11 mouse cellular contexts compared by ENCODE assay signal in the genomic region with DNA sequence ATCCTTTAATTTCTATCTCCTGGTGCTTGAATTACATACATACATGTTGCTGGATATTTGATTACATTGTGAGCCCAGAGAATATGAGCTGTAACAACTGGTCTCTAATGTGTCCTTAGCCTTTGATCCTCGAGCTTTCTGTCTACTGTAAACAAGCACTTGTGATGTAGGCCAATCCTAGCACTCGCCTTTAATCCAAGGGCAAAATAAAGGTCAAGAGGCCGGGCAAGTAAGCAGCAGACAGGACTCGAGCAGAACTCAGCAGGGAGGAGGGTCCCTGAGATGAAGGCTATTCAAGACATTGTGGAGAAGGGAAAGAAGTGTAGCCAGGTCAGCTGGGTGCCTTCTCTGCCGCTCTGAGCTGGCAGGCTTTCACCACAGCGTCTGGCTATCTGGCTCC. TPM values are rescaled to one million over a fixed set of nuclear protein-coding genes. Genes with fewer than 3 reads are reported as not detected.
A peak's percentile ranks its signal among the peaks of the same experiment; 100 is the strongest.
DNase-seq lines count a peak whose midpoint lies in the region; ATAC-seq and TF ChIP-seq lines count a peak whose summit lies in the region.
"Had no signal": no experiment of that assay in that cellular context is flagged by ENCODE, and none has a peak within 500 bp of the region (broad histone marks: within the 10 kb centered on the region; RNA-seq: fewer than 3 reads in every experiment).

No protein-coding gene starts in this region.

- no peaks in the 10 kb centered on the region for H3K36me3 ChIP-seq in lung, embryonic 16.5 days (ENCODE audit: control insufficient read depth, insufficient read depth, low read length)
- no peaks in the 10 kb centered on the region for H3K36me3 ChIP-seq in small intestine, adult 2 months (ENCODE audit: control insufficient read depth, insufficient read depth, low read length)
- H3K36me3 ChIP-seq in forebrain, embryonic 14.5 days (ENCODE audit: control insufficient read depth, insufficient read depth, low read length): no peaks in the 10 kb centered on the region

- peaks cover 17% of the 10 kb centered on the region for H3K4me1 ChIP-seq in lung, embryonic 16.5 days (replicated peaks; ENCODE audit: control insufficient read depth, insufficient read depth, low read length)
- peaks cover 16% of the 10 kb centered on the region; the same call in 1 of the 2 replicates for H3K4me1 ChIP-seq in small intestine, adult 2 months (ENCODE audit: control insufficient read depth, insufficient read depth, insufficient read length, low read length)
- peaks cover 5% of the 10 kb centered on the region; the same call in 1 of the 2 replicates for H3K4me1 ChIP-seq in forebrain, embryonic 14.5 days (ENCODE audit: control insufficient read depth, insufficient read depth, low read length)

- TF ChIP-seq POLR2A in small intestine, adult 2 months (IDR thresholded peaks at IDR 0.05; ENCODE audit: low read depth, low read length): no peak

- no peak for ATAC-seq in lung, embryonic 16.5 days (ENCODE audit: low read depth)
- ATAC-seq in forebrain, embryonic 14.5 days: no peak

- no peaks in the 10 kb centered on the region for H3K9me3 ChIP-seq in lung, embryonic 16.5 days (ENCODE audit: control insufficient read depth, low read length)
- no peaks in the 10 kb centered on the region for H3K9me3 ChIP-seq in forebrain, embryonic 14.5 days (replicated peaks; ENCODE audit: control insufficient read depth, low read length)

- no peaks in the 10 kb centered on the region for H3K27me3 ChIP-seq in lung, embryonic 16.5 days (ENCODE audit: control insufficient read depth, insufficient read depth, low read depth, low read length)
- no peaks in the 10 kb centered on the region for H3K27me3 ChIP-seq in small intestine, adult 2 months (ENCODE audit: control insufficient read depth, insufficient read depth, low read length)
- no peaks in the 10 kb centered on the region for H3K27me3 ChIP-seq in forebrain, embryonic 14.5 days (replicated peaks; ENCODE audit: control insufficient read depth, insufficient read depth, low read length)

- DNase-seq in adrenal gland, postnatal 14 days: peak; percentile 10
- no peak for DNase-seq in adrenal gland, adult 18-20 months (ENCODE audit: low spot score in 2 of 2)
- no peak for DNase-seq in lung, postnatal 25 days (ENCODE audit: low spot score)
- peak; percentile 41 for DNase-seq in kidney, adult 11 months
- no peak for DNase-seq in forebrain, embryonic 14.5 days (ENCODE audit: low spot score)
- DNase-seq in layer of hippocampus, adult 9-11 months: no peak
- DNase-seq: adrenal gland, postnatal 25 days; cerebellum, adult 2 months; thymus, postnatal 14 days had no signal

- TF ChIP-seq CTCF in small intestine, adult 2 months (IDR thresholded peaks at IDR 0.05; ENCODE audit: extremely low read depth, insufficient read length, insufficient replicate concordance, low read depth, low read length): no peak

- no peak overlapping the region for H3K9ac ChIP-seq in lung, embryonic 16.5 days (ENCODE audit: low read length)
- no peak overlapping the region for H3K9ac ChIP-seq in forebrain, embryonic 14.5 days (ENCODE audit: low read length)

- H3K4me2 ChIP-seq in lung, embryonic 16.5 days (ENCODE audit: low read depth, low read length): no peak overlapping the region
- no peak overlapping the region for H3K4me2 ChIP-seq in forebrain, embryonic 14.5 days (ENCODE audit: low read length)

- H3K27ac ChIP-seq in lung, embryonic 16.5 days (ENCODE audit: low read length): peak overlapping the region; percentile 41
- H3K27ac ChIP-seq in small intestine, adult 2 months (ENCODE audit: insufficient read depth, low read depth, low read length): peak overlapping the region; percentile 85
- H3K27ac ChIP-seq in forebrain, embryonic 14.5 days (ENCODE audit: low read depth, low read length): no peak overlapping the region

- H3K4me3 ChIP-seq in lung, embryonic 16.5 days (ENCODE audit: low read length): no peak overlapping the region
- peak overlapping the region; percentile 1; the same call in 1 of the 2 replicates for H3K4me3 ChIP-seq in small intestine, adult 2 months (ENCODE audit: low read depth, low read length)
- no peak overlapping the region for H3K4me3 ChIP-seq in forebrain, embryonic 14.5 days (ENCODE audit: low read depth, low read length)

- WGBS in lung, embryonic 16.5 days: 20% methylated on average over 6 of the region's 6 CpGs
- 20% methylated on average over 6 of the region's 6 CpGs for WGBS in small intestine, adult 2 months
- WGBS in forebrain, embryonic 14.5 days: 19% methylated on average over 6 of the region's 6 CpGs

RNA-seq across cellular contexts. Expression of a gene that starts 4.8 kb away (rescaled TPM):
- total RNA-seq in adrenal gland, postnatal 14 days (2021): 36.7 and 43.8 TPM in 2 replicates
- 10 to 100 TPM; 31.1 to 44.3 TPM for total RNA-seq in adrenal gland, adult 18-20 months (2021)
- polyA plus RNA-seq in lung, embryonic 16.5 days (2015; fragmentation: Nextera tagmentation; extraction: Ambion mirVana): 17.1 and 20.5 TPM in 2 replicates
- 3.0 and 7.1 TPM in 2 replicates for polyA plus RNA-seq in small intestine, adult 2 months (2012; rRNA removed)
- polyA plus RNA-seq in forebrain, embryonic 14.5 days (2014; fragmentation: Nextera tagmentation; extraction: Ambion mirVana): 12.2 and 15.7 TPM in 2 replicates

Comparison
In these comparisons a context has a peak if more than half of its experiments do, and no peak if none do; other contexts are left out.
1. DNase-seq: peak in adrenal gland, postnatal 14 days (single experiment) and kidney, adult 11 months (single experiment); none in adrenal gland, adult 18-20 months (0 of 2), lung, postnatal 25 days (single experiment), forebrain, embryonic 14.5 days (single experiment) and layer of hippocampus, adult 9-11 months (single experiment).